Mouse (Mus musculus): ENCODE measurements around the gene Esyt1.

DNA sequence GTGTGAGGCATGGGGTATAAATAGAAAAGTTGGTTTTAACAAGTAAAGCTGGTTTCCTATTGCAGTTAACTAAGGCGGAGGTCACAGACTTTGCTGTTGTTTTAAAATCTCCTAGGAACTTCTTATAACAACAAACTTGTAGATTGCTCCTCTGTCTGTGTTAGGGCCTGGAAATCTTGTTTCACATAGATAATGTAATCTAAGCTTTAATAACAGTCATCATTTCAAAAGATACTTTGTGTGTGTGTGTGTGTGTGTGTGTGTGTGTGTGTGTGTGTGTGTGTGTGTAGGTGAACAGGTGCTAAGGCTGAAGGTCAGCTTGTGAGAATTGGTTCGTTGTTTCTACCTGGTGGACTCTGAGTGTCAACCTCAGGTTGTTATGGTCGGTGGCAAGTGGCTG is 21.7 kb downstream of the Esyt1 start:
- TF ChIP-seq POLR2A (IDR thresholded peaks at IDR 0.05; ENCODE audit: insufficient read depth, low read depth, low read length) (no peak), CTCF (IDR thresholded peaks at IDR 0.05; ENCODE audit: insufficient read depth, low read depth, low read length) (no peak)

Data from olfactory bulb, adult 2 months (tissue).